Mouse (Mus musculus) liver, adult 2 months (tissue): Measurements from ENCODE around the gene Slc30a2. TPM values are rescaled to one million over a fixed set of nuclear protein-coding genes. Genes with fewer than 3 reads are reported as not detected.

ENCODE experiments used
- DNase-seq: peaks from one replicate; pipeline ENCODE4 v3.0.0-alpha.2; 2011; ENCODE audit warnings: low read depth, low spot score; ENCODE audit errors: extremely low read depth
- H3K27ac ChIP-seq: fragments of 200-500 bp; replicated peaks from 2 replicates; pipeline ENCODE4 v1.5.1; 2012; ENCODE audit warnings: low read depth, mild to moderate bottlenecking, control low read depth, inconsistent platforms, low read length; ENCODE audit not compliant: insufficient read depth
- H3K27me3 ChIP-seq: fragments of 200-500 bp; 2 replicates; pipeline ENCODE4 v1.6.1; 2012; ENCODE audit warnings: mild to moderate bottlenecking, moderate library complexity, low read length, inconsistent platforms; ENCODE audit not compliant: control insufficient read depth, insufficient read depth
- H3K36me3 ChIP-seq: fragments of 200-500 bp; 2 replicates; pipeline ENCODE4 v1.6.1; 2012; ENCODE audit warnings: low read length, inconsistent platforms; ENCODE audit not compliant: control insufficient read depth, insufficient read depth
- H3K4me1 ChIP-seq: fragments of 200-500 bp; 2 replicates; pipeline ENCODE4 v1.6.1; 2011; ENCODE audit warnings: low read length; ENCODE audit not compliant: control insufficient read depth, insufficient read depth
- H3K4me3 ChIP-seq: fragments of 200-500 bp; 2 replicates; pipeline ENCODE4 v1.5.1; 2011; ENCODE audit warnings: low read depth, mild to moderate bottlenecking, control low read depth, low read length, moderate library complexity; ENCODE audit not compliant: insufficient read depth
- H3K79me2 ChIP-seq: fragments of 200-500 bp; 2 replicates; pipeline ENCODE4 v1.6.1; 2012; ENCODE audit warnings: inconsistent platforms, mild to moderate bottlenecking, low read length, moderate library complexity; ENCODE audit not compliant: control insufficient read depth, insufficient read depth
- H3K9ac ChIP-seq: fragments of 200-500 bp; 2 replicates; pipeline ENCODE4 v1.6.1; 2012; ENCODE audit warnings: low read depth, mild to moderate bottlenecking, control low read depth, inconsistent platforms, low read length
- CTCF ChIP-seq: fragments of 200-500 bp; IDR thresholded peaks from 2 replicates; pipeline ENCODE4 v1.5.1; 2011; ENCODE audit warnings: low read depth, low read length, control low read depth
- POLR2A ChIP-seq: fragments of 200-500 bp; IDR thresholded peaks from 2 replicates; pipeline ENCODE4 v1.6.1; 2011; ENCODE audit warnings: low read length, control low read depth; ENCODE audit not compliant: insufficient read depth; ENCODE audit errors: extremely low read depth
- WGBS: fragments of 180-500 bp; shearing (Covaris S2); methylation state at CpG from one replicate; pipeline ENCODE4 v1.1.7; 2018; 5-methylcytosine and 5-hydroxymethylcytosine counted together
- polyA plus RNA-seq: library from polyadenylated mRNA; depleted of rRNA; stranded (reverse); fragments of >200 nt; gene quantifications from 2 replicates; pipeline ENCODE4 v1.2.3, GENCODE M21; 2012
- total RNA-seq: library from RNA; depleted of rRNA; stranded (reverse); fragments of >200 nt; gene quantifications from 2 replicates; pipeline ENCODE4 v1.2.3, GENCODE M21; 2014

The Slc30a2 gene
- total and polyA plus RNA-seq, 2 experiments: under 0.01 TPM; not detected in 1

- Histone ChIP-seq H3K79me2 (0 out of 2 replicates have a peak, but pooled peaks cover 3% of the 10 kb centered on the region), H3K4me1 (peaks cover 16% of the 10 kb centered on the region), H3K27ac (peak overlapping the region; percentile 49), H3K9ac (peak overlapping the region; percentile 24; the same call in 1 of the 2 replicates), H3K36me3 (no peaks in the 10 kb centered on the region), H3K27me3 (no peaks in the 10 kb centered on the region), H3K4me3 (peak overlapping the region; percentile 34)
- peak; percentile 52 for DNase-seq
- WGBS: 53% methylated on average over 9 of the region's 9 CpGs
- no peak for TF ChIP-seq POLR2A
- no peak for TF ChIP-seq CTCF
These were observed 54.8 kb downstream of the Slc30a2 start for GRCm38 (mm10) chr4:134397732-134398131.

- no peak overlapping the region for H3K4me3 ChIP-seq
- WGBS: 63% methylated on average over 5 of the region's 5 CpGs
- peaks cover 18% of the 10 kb centered on the region for H3K4me1 ChIP-seq
- no peak for TF ChIP-seq POLR2A
- TF ChIP-seq CTCF: no peak
- peaks cover 5% of the 10 kb centered on the region; the same call in 1 of the 2 replicates for H3K36me3 ChIP-seq
- DNase-seq: no peak
- 0 out of 2 replicates have a peak, but pooled peaks cover 3% of the 10 kb centered on the region for H3K79me2 ChIP-seq
- no peak overlapping the region for H3K9ac ChIP-seq
- H3K27me3 ChIP-seq: no peaks in the 10 kb centered on the region
- H3K27ac ChIP-seq: no peak overlapping the region
These were observed 57.2 kb downstream of the Slc30a2 start for GRCm38 (mm10) chr4:134400206-134400605.

GRCm38 (mm10) chr4:134401181-134401661, 58.2 kb downstream of the Slc30a2 start:
- Histone ChIP-seq H3K27ac (peak overlapping the region; percentile 33; the same call in 1 of the 2 replicates), H3K4me1 (peaks cover 18% of the 10 kb centered on the region), H3K9ac (peak overlapping the region; percentile 2), H3K4me3 (peak overlapping the region; percentile 1), H3K27me3 (no peaks in the 10 kb centered on the region), H3K79me2 (0 out of 2 replicates have a peak, but pooled peaks cover 3% of the 10 kb centered on the region), H3K36me3 (peaks cover 12% of the 10 kb centered on the region; the same call in 1 of the 2 replicates)
- DNase-seq: peak; percentile 31
- WGBS: 12% methylated on average over 19 of the region's 19 CpGs
- no peak for TF ChIP-seq POLR2A
- TF ChIP-seq CTCF: no peak

GRCm38 (mm10) chr4:134401856-134402570, 59.0 kb downstream of the Slc30a2 start:
- peak; percentile 82 for DNase-seq
- Histone ChIP-seq H3K4me1 (peaks cover 18% of the 10 kb centered on the region), H3K79me2 (0 out of 2 replicates have a peak, but pooled peaks cover 3% of the 10 kb centered on the region), H3K27ac (peak overlapping the region; percentile 12; the same call in 1 of the 2 replicates), H3K36me3 (peaks cover 12% of the 10 kb centered on the region; the same call in 1 of the 2 replicates), H3K27me3 (no peaks in the 10 kb centered on the region), H3K9ac (no peak overlapping the region), H3K4me3 (no peak overlapping the region)
- 26% methylated on average over 16 of the region's 16 CpGs for WGBS
- no peak for TF ChIP-seq POLR2A
- TF ChIP-seq CTCF: no peak

GRCm38 (mm10) chr4:134402571-134403262, 59.7 kb downstream of the Slc30a2 start:
- H3K36me3 ChIP-seq: peaks cover 12% of the 10 kb centered on the region; the same call in 1 of the 2 replicates
- H3K4me1 ChIP-seq: peaks cover 17% of the 10 kb centered on the region
- TF ChIP-seq POLR2A (no peak), CTCF (no peak)
- 54% methylated on average over 16 of the region's 16 CpGs for WGBS
- H3K9ac ChIP-seq: no peak overlapping the region
- H3K27me3 ChIP-seq: no peaks in the 10 kb centered on the region
- H3K79me2 ChIP-seq: 0 out of 2 replicates have a peak, but pooled peaks cover 3% of the 10 kb centered on the region
- H3K4me3 ChIP-seq: no peak overlapping the region
- no peak overlapping the region for H3K27ac ChIP-seq
- DNase-seq: peak; percentile 52
